Mouse (Mus musculus) lung, embryonic 16.5 days (tissue): ENCODE results near the gene Casp1. TPM values are rescaled to one million over a fixed set of nuclear protein-coding genes. Genes with fewer than 3 reads are reported as not detected.
A peak's percentile ranks its signal among the peaks of the same experiment; 100 is the strongest.

Experiments used
- ATAC-seq: fragments of 200-750 bp; cut with Nextera tagmentation; 2 replicates; pipeline ENCODE4 v1.8.0; 2017; ENCODE audit warnings: low read depth, mild to moderate bottlenecking, moderate library complexity
- H3K27ac ChIP-seq: fragments of 300-500 bp; sonication (generic); 2 replicates; pipeline ENCODE4 v1.5.1; 2014; ENCODE audit warnings: mild to moderate bottlenecking, control low read depth, low read length
- H3K27me3 ChIP-seq: fragments of 300-500 bp; sonication (generic); 2 replicates; pipeline ENCODE4 v1.6.1; 2014; ENCODE audit warnings: low read depth, low read length, mixed read lengths; ENCODE audit not compliant: control insufficient read depth, insufficient read depth
- H3K36me3 ChIP-seq: fragments of 300-500 bp; sonication (generic); 2 replicates; pipeline ENCODE4 v1.6.1; 2014; ENCODE audit warnings: low read length; ENCODE audit not compliant: control insufficient read depth, insufficient read depth
- H3K4me1 ChIP-seq: fragments of 300-500 bp; sonication (generic); replicated peaks from 2 replicates; pipeline ENCODE4 v1.6.1; 2014; ENCODE audit warnings: low read length, mixed read lengths; ENCODE audit not compliant: control insufficient read depth, insufficient read depth
- H3K4me2 ChIP-seq: fragments of 300-500 bp; sonication (generic); 2 replicates; pipeline ENCODE4 v1.6.1; 2014; ENCODE audit warnings: low read depth, low read length, control low read depth
- H3K4me3 ChIP-seq: fragments of 300-500 bp; sonication (generic); 2 replicates; pipeline ENCODE4 v1.5.1; 2014; ENCODE audit warnings: mild to moderate bottlenecking, low read length, control low read depth
- H3K9ac ChIP-seq: fragments of 300-500 bp; sonication (generic); 2 replicates; pipeline ENCODE4 v1.6.1; 2014; ENCODE audit warnings: low read length, control low read depth
- H3K9me3 ChIP-seq: fragments of 300-500 bp; sonication (generic); 2 replicates; pipeline ENCODE4 v1.6.1; 2016; ENCODE audit warnings: low read length; ENCODE audit not compliant: control insufficient read depth
- WGBS: fragments of 180-500 bp; shearing (Covaris S2); extraction: QIAGEN DNeasy Blood & Tissue Kit; methylation state at CpG from one replicate; pipeline ENCODE4 v1.1.7; 2014; 5-methylcytosine and 5-hydroxymethylcytosine counted together
- polyA plus RNA-seq: library from polyadenylated mRNA; unstranded; fragments of >200 nt; fragmentation: Nextera tagmentation; extraction: Ambion mirVana; gene quantifications from 2 replicates; pipeline ENCODE4 v1.2.1, GENCODE M21; 2015

The Casp1 gene
- polyA plus RNA-seq, 1 experiment from 2014 or later, result 1.3 TPM

GRCm38 (mm10) chr9:5308561-5308960 lies 10.2 kb downstream of the Casp1 start, which contains the start of gene Casp4:
Casp4 (plus strand) TSS chr9:5308828.
- no peak for ATAC-seq
- Histone ChIP-seq H3K27ac (no peak within 1 kb of the TSS), H3K9ac (no peak within 1 kb of the TSS)

GRCm38 (mm10) chr9:5310112-5310511 lies 11.8 kb downstream of the Casp1 start:
- no peak overlapping the region for H3K4me2 ChIP-seq
- H3K4me3 ChIP-seq, result no peak overlapping the region
- no peak for ATAC-seq
- H3K4me1 ChIP-seq, result no peaks in the 10 kb centered on the region
- no peaks in the 10 kb centered on the region for H3K27me3 ChIP-seq
- no peaks in the 10 kb centered on the region for H3K9me3 ChIP-seq
- H3K36me3 ChIP-seq, result no peaks in the 10 kb centered on the region
- no peak overlapping the region for H3K9ac ChIP-seq
- no peak overlapping the region for H3K27ac ChIP-seq

More at GRCm38 (mm10) chr9:5308561-5308960, 10.2 kb downstream of the Casp1 start, which contains the start of gene Casp4:
- no peaks in the 10 kb centered on the region for H3K36me3 ChIP-seq
- H3K4me3 ChIP-seq, result peak within 1 kb of the TSS; percentile 19; the same call in 1 of the 2 replicates
- H3K4me1 ChIP-seq, result no peaks in the 10 kb centered on the region
- H3K4me2 ChIP-seq, result peak within 1 kb of the TSS; percentile 25; the same call in 1 of the 2 replicates
- H3K27me3 ChIP-seq, result no peaks in the 10 kb centered on the region
- no peaks in the 10 kb centered on the region for H3K9me3 ChIP-seq
- WGBS, result 45% methylated on average over 5 of the region's 5 CpGs

- H3K4me3 ChIP-seq, result no peak overlapping the region
- no peaks in the 10 kb centered on the region for H3K9me3 ChIP-seq
- no peaks in the 10 kb centered on the region for H3K4me1 ChIP-seq
- no peaks in the 10 kb centered on the region for H3K36me3 ChIP-seq
- H3K27me3 ChIP-seq, result no peaks in the 10 kb centered on the region
- ATAC-seq, result no peak
- H3K9ac ChIP-seq, result no peak overlapping the region
- no peak overlapping the region for H3K4me2 ChIP-seq
- 62% methylated on average over 4 of the region's 4 CpGs for WGBS
- H3K27ac ChIP-seq, result no peak overlapping the region
Observed at GRCm38 (mm10) chr9:5311435-5311834, 13.1 kb downstream of the Casp1 start.

GRCm38 (mm10) chr9:5328204-5328603 lies 29.9 kb downstream of the Casp1 start:
- Histone ChIP-seq H3K27me3 (no peaks in the 10 kb centered on the region), H3K36me3 (no peaks in the 10 kb centered on the region), H3K9me3 (no peaks in the 10 kb centered on the region), H3K9ac (no peak overlapping the region), H3K4me2 (no peak overlapping the region), H3K4me1 (no peaks in the 10 kb centered on the region), H3K4me3 (no peak overlapping the region), H3K27ac (no peak overlapping the region)
- 53% methylated on average over 3 of the region's 3 CpGs for WGBS
- ATAC-seq, result no peak

GRCm38 (mm10) chr9:5332441-5332840 lies 34.1 kb downstream of the Casp1 start:
- no peak for ATAC-seq
- Histone ChIP-seq H3K4me2 (no peak overlapping the region), H3K4me3 (no peak overlapping the region), H3K27ac (no peak overlapping the region), H3K9ac (no peak overlapping the region), H3K27me3 (no peaks in the 10 kb centered on the region), H3K36me3 (no peaks in the 10 kb centered on the region), H3K9me3 (no peaks in the 10 kb centered on the region), H3K4me1 (no peaks in the 10 kb centered on the region)

- Histone ChIP-seq H3K4me3 (no peak overlapping the region), H3K4me1 (no peaks in the 10 kb centered on the region), H3K36me3 (no peaks in the 10 kb centered on the region), H3K9ac (no peak overlapping the region), H3K27me3 (no peaks in the 10 kb centered on the region), H3K9me3 (no peaks in the 10 kb centered on the region), H3K27ac (no peak overlapping the region), H3K4me2 (no peak overlapping the region)
- no peak for ATAC-seq
- 100% methylated on average over 1 of the region's 1 CpGs for WGBS
Observed at GRCm38 (mm10) chr9:5333422-5333821, 35.1 kb downstream of the Casp1 start.

GRCm38 (mm10) chr9:5343092-5343491 lies 44.8 kb downstream of the Casp1 start:
- no peak overlapping the region for H3K4me2 ChIP-seq
- H3K4me3 ChIP-seq, result no peak overlapping the region
- 56% methylated on average over 1 of the region's 1 CpGs for WGBS
- H3K27me3 ChIP-seq, result no peaks in the 10 kb centered on the region
- no peaks in the 10 kb centered on the region for H3K36me3 ChIP-seq
- no peaks in the 10 kb centered on the region for H3K9me3 ChIP-seq
- no peak overlapping the region for H3K9ac ChIP-seq
- no peaks in the 10 kb centered on the region for H3K4me1 ChIP-seq
- no peak overlapping the region for H3K27ac ChIP-seq
- ATAC-seq, result no peak

- no peak overlapping the region for H3K27ac ChIP-seq
- H3K9ac ChIP-seq, result no peak overlapping the region
- no peak overlapping the region for H3K4me3 ChIP-seq
- H3K27me3 ChIP-seq, result no peaks in the 10 kb centered on the region
- H3K9me3 ChIP-seq, result no peaks in the 10 kb centered on the region
- H3K4me2 ChIP-seq, result no peak overlapping the region
- 89% methylated on average over 4 of the region's 4 CpGs for whole genome bisulfite sequencing
- H3K4me1 ChIP-seq, result no peaks in the 10 kb centered on the region
- H3K36me3 ChIP-seq, result no peaks in the 10 kb centered on the region
- no peak for ATAC-seq
Observed at GRCm38 (mm10) chr9:5344090-5344489, 45.8 kb downstream of the Casp1 start.

GRCm38 (mm10) chr9:5345291-5345898 lies 47.1 kb downstream of the Casp1 start, which contains the start of gene Casp12:
Casp12 (plus strand) TSS chr9:5345430.
- Histone ChIP-seq H3K9ac (no peak within 1 kb of the TSS), H3K27ac (peak within 1 kb of the TSS; percentile 45; the same call in 1 of the 2 replicates), H3K4me2 (no peak within 1 kb of the TSS), H3K4me1 (no peaks in the 10 kb centered on the region), H3K36me3 (no peaks in the 10 kb centered on the region), H3K4me3 (0 out of 2 replicates have a peak within 1 kb of the TSS, but pooled peaks have one; percentile 5), H3K9me3 (no peaks in the 10 kb centered on the region), H3K27me3 (no peaks in the 10 kb centered on the region)
- 35% methylated on average over 4 of the region's 4 CpGs for WGBS
- no peak for ATAC-seq
